Mouse (Mus musculus): ENCODE measurements around the gene Olfr1537. TPM values are rescaled to one million over a fixed set of nuclear protein-coding genes. Genes with fewer than 3 reads are reported as not detected.

Olfr1537 gene
- not detected in 2 replicates for polyA plus RNA-seq (2012; rRNA removed; ENCODE audit: low replicate concordance)

DNA sequence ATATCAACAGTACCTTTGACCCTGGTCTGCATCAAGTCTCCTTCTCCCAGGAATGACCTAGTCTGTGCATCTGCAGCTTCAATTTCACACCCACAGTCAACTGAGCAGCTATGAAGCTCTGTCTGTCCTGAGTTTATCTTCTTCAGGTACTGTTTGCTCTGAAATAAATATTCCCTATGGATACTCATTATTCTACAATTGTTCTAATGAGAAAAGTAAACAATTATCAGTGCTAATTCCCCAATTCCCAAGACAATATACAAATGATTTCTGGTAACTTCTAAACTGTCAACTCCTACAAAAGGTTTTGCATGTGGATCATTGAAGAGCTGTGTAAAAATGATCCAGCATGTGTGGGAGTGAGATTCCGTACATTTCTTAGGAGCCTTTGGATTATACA is at the start of gene Olfr1537:
Gene Olfr1537 (minus strand): TSS at position 101 of the 400 bp plus-strand sequence.

DNA sequence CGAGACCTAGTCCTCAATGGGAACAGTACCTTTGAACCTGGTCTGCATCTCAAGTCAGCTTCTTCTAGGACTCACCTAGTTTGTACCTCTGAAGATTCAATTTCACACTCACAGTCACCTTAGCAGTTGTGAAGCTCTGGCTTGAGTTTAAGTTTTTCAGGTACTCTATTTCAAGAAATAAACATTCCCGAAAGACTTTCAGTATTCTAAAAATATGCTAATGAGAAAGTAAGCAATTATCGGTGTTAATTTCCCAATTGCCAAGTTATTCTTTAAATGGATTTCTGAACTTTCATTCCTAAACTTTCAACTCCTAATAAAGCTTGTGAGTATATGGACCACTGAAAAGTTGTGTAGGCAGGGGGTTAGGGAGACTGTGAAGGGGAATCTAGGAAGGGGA is 26.9 kb upstream of the Olfr1537 start, which contains the start of gene Olfr945:
Gene Olfr945 (minus strand): TSS at position 101 of the 400 bp plus-strand sequence.

DNA sequence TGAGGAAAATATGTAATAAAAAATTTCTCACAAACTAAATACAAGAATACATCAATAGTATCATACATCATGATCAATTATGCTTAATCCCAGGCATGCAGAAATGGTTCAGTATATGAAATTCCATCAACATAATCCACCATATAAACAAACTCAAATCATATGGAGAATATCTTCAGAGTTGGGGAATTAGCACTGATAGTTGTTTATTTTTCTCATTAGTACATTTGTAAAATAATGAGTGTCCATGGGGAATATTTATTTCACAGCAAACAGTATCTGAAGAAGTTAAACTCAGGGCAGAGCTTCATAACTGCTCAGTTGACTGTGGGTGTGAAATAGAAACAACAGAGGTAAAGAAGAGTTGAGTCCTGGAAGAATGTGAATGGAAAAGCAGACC is 48.2 kb downstream of the Olfr1537 start, which contains the start of gene Olfr944:
Gene Olfr944 (plus strand): TSS at position 301 of the 400 bp plus-strand sequence.

Other genes starting within 250 kb of the Olfr1537 start
- not detected in 2 replicates for gene Olfr146, start 226.6 kb downstream of the Olfr1537 start, polyA plus RNA-seq (2012; rRNA removed; ENCODE audit: low replicate concordance)
- not detected in 2 replicates for gene Olfr937, start 185.0 kb downstream of the Olfr1537 start, polyA plus RNA-seq (2012; rRNA removed; ENCODE audit: low replicate concordance)
- not detected in 2 replicates for gene Olfr938, start 171.1 kb downstream of the Olfr1537 start, polyA plus RNA-seq (2012; rRNA removed; ENCODE audit: low replicate concordance)
- gene Olfr27, start 121.9 kb downstream of the Olfr1537 start, polyA plus RNA-seq (2012; rRNA removed; ENCODE audit: low replicate concordance), result not detected in 2 replicates
- not detected in 2 replicates for gene Olfr943, start 83.7 kb downstream of the Olfr1537 start, polyA plus RNA-seq (2012; rRNA removed; ENCODE audit: low replicate concordance)
- not detected in 2 replicates for gene Olfr944, start 48.1 kb downstream of the Olfr1537 start, polyA plus RNA-seq (2012; rRNA removed; ENCODE audit: low replicate concordance)
- gene Olfr945, start 26.8 kb upstream of the Olfr1537 start, polyA plus RNA-seq (2012; rRNA removed; ENCODE audit: low replicate concordance), result not detected in 2 replicates
- not detected in 2 replicates for gene Olfr948, start 76.1 kb upstream of the Olfr1537 start, polyA plus RNA-seq (2012; rRNA removed; ENCODE audit: low replicate concordance)
- gene Olfr951, start 137.4 kb upstream of the Olfr1537 start, polyA plus RNA-seq (2012; rRNA removed; ENCODE audit: low replicate concordance), result not detected in 2 replicates
- not detected in 2 replicates for gene Olfr952, start 177.2 kb upstream of the Olfr1537 start, polyA plus RNA-seq (2012; rRNA removed; ENCODE audit: low replicate concordance)
- not detected in 2 replicates for gene Olfr954, start 206.7 kb upstream of the Olfr1537 start, polyA plus RNA-seq (2012; rRNA removed; ENCODE audit: low replicate concordance)
- gene Olfr955, start 221.9 kb upstream of the Olfr1537 start, polyA plus RNA-seq (2012; rRNA removed; ENCODE audit: low replicate concordance), result not detected in 2 replicates
- gene Olfr44, start 244.0 kb upstream of the Olfr1537 start, polyA plus RNA-seq (2012; rRNA removed; ENCODE audit: low replicate concordance), result not detected in 2 replicates

Data from mammary gland, adult 2 months (tissue).